Mouse (Mus musculus) intestine, embryonic 16.5 days (tissue): ENCODE data around the gene Mpzl1. TPM values are rescaled to one million over a fixed set of nuclear protein-coding genes. Genes with fewer than 3 reads are reported as not detected.
"Not testable (repeated sequence)": the region's sequence is repeated elsewhere in the genome, so short reads cannot be mapped to it uniquely, and the experiment has no call there.

Experiments
- ATAC-seq: fragments of 200-750 bp; cut with Nextera tagmentation; 2 replicates; pipeline ENCODE4 v1.8.0; 2017; ENCODE audit warnings: moderate TSS enrichment, moderate library complexity
- H3K27ac ChIP-seq: fragments of 300-500 bp; sonication (generic); 2 replicates; pipeline ENCODE4 v1.5.1; 2014; ENCODE audit warnings: mild to moderate bottlenecking, low read length
- H3K27me3 ChIP-seq: fragments of 300-500 bp; sonication (generic); replicated peaks from 2 replicates; pipeline ENCODE4 v1.6.1; 2014; ENCODE audit warnings: low read length, control low read depth, mixed read lengths; ENCODE audit not compliant: control insufficient read depth, insufficient read depth
- H3K36me3 ChIP-seq: fragments of 300-500 bp; sonication (generic); 2 replicates; pipeline ENCODE4 v1.6.1; 2014; ENCODE audit warnings: low read length, control low read depth; ENCODE audit not compliant: control insufficient read depth, insufficient read depth
- H3K4me1 ChIP-seq: fragments of 300-500 bp; sonication (generic); 2 replicates; pipeline ENCODE4 v1.6.1; 2014; ENCODE audit warnings: low read length, control low read depth, mixed read lengths; ENCODE audit not compliant: control insufficient read depth, insufficient read depth
- H3K4me2 ChIP-seq: fragments of 300-500 bp; sonication (generic); 2 replicates; pipeline ENCODE4 v1.6.1; 2014; ENCODE audit warnings: low read depth, low read length, control low read depth
- H3K4me3 ChIP-seq: fragments of 300-500 bp; sonication (generic); 2 replicates; pipeline ENCODE4 v1.5.1; 2014; ENCODE audit warnings: mild to moderate bottlenecking, low read length
- H3K9ac ChIP-seq: fragments of 300-500 bp; sonication (generic); 2 replicates; pipeline ENCODE4 v1.6.1; 2014; ENCODE audit warnings: low read depth, low read length
- H3K9me3 ChIP-seq: fragments of 300-500 bp; sonication (generic); 2 replicates; pipeline ENCODE4 v1.6.1; 2016; ENCODE audit warnings: low read length, control low read depth; ENCODE audit not compliant: control insufficient read depth
- WGBS: fragments of 180-500 bp; shearing (Covaris S2); extraction: QIAGEN DNeasy Blood & Tissue Kit; methylation state at CpG from one replicate; pipeline ENCODE4 v1.1.7; 2014; 5-methylcytosine and 5-hydroxymethylcytosine counted together
- polyA plus RNA-seq: library from polyadenylated mRNA; unstranded; fragments of >200 nt; fragmentation: Nextera tagmentation; extraction: Ambion mirVana; gene quantifications from 2 replicates; pipeline ENCODE4 v1.2.1, GENCODE M21; 2015

Mpzl1 gene
- polyA plus RNA-seq, result 103 and 110 TPM in 2 replicates

- H3K27me3 ChIP-seq, result no peaks in the 10 kb centered on the region
- H3K9me3 ChIP-seq, result no peaks in the 10 kb centered on the region
- H3K36me3 ChIP-seq, result no peaks in the 10 kb centered on the region
- peak; percentile 98 for ATAC-seq
- peak within 1 kb of the TSS; percentile 96 for H3K27ac ChIP-seq
- 1% methylated on average over 66 of the region's 73 CpGs for WGBS
- peak within 1 kb of the TSS; percentile 84 for H3K4me2 ChIP-seq
- peak within 1 kb of the TSS; percentile 89 for H3K9ac ChIP-seq
- peak within 1 kb of the TSS; percentile 88 for H3K4me3 ChIP-seq
- H3K4me1 ChIP-seq, result peaks cover 36% of the 10 kb centered on the region
Observed at GRCm38 (mm10) chr1:165634151-165634884, at the start of gene Mpzl1. Mpzl1 (minus strand) TSS chr1:165634538.

DNA sequence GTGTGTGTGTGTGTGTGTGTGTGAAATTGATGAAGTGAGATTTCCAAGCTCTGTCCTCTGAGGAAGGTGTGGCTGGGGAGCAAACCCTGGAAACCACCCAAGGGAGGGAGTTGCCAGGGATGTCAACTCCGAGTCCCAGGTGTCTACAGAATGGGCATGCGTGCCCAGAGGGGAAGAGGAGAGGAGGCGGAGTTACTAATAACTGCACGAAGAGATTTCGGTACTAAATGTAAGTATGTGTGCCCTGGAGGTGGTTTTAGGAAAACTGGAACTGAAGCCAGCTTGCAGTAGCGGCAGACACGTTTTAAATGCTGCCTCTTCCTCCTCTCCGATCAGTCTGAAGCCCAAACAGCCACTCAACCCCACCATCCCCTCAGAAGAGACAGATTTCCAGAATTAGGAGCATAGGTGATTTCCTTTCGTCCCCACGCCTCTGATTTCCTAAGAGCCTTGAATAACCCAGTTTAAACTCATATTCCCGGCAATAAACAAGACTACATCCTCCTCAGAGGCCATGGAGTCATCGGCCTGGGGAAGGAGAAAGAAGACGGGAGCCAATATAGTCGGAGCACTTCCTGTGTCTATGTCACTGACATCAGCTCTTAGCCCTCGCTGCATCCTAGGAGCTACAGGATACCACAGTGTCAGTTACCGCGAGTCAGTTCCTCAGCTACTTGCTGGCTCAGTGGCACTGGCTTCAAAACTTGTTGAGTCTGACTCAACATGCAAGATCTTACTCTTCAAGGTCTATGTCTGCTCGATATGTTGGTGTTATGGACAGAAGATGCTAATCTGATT is 47.9 kb upstream of the Mpzl1 start:
- ATAC-seq, result no peak
- Histone ChIP-seq H3K36me3 (no peaks in the 10 kb centered on the region), H3K9me3 (no peaks in the 10 kb centered on the region), H3K4me2 (no peak overlapping the region), H3K27ac (no peak overlapping the region), H3K9ac (no peak overlapping the region), H3K4me3 (no peak overlapping the region), H3K4me1 (peaks cover 9% of the 10 kb centered on the region; the same call in 1 of the 2 replicates), H3K27me3 (no peaks in the 10 kb centered on the region)
- 69% methylated on average over 18 of the region's 18 CpGs for WGBS

DNA sequence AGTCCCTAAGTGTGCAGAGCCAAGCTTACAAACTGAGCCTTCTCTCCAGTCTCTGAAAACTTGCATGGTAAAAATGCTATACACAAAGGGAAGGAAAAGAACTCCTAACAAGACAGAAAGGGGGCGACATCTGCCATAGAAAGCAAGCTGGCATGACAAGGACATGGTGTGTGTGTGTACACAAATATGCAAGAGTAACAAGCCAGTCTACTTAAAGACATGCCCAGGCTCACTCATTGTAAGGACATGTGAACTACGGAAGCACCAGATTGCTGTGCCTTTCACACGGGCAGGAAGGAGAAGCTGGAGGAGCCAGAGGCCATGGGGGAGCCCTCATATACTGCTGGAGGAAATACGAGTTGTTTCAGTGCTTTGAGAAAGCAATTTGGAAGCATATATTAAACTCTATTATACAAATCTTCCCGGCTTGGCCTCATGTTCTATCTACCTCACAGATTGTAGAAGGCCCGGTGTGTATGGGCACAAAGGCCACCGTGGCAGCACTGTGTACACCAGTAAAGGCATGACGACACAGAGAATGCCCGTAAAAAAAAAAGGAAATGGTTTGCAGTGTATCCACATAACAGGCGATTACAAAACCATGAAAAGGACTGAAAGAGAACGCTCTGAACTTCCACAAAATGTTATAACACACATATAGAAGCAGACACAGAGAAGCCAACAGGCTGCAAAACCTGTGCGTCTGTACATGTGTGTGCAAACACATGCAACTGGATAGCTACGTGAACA is 46.9 kb upstream of the Mpzl1 start:
- Histone ChIP-seq H3K4me2 (no peak overlapping the region), H3K9ac (no peak overlapping the region), H3K36me3 (no peaks in the 10 kb centered on the region), H3K27me3 (no peaks in the 10 kb centered on the region), H3K9me3 (no peaks in the 10 kb centered on the region), H3K4me1 (peaks cover 6% of the 10 kb centered on the region; the same call in 1 of the 2 replicates), H3K27ac (no peak overlapping the region; the same call in 1 of the 2 replicates), H3K4me3 (no peak overlapping the region)
- 72% methylated on average over 13 of the region's 13 CpGs for WGBS
- no peak for ATAC-seq

GRCm38 (mm10) chr1:165680086-165680485 is 45.7 kb upstream of the Mpzl1 start:
- H3K36me3 ChIP-seq, H3K4me3 ChIP-seq, H3K4me1 ChIP-seq, H3K27ac ChIP-seq, H3K27me3 ChIP-seq, H3K9me3 ChIP-seq, H3K4me2 ChIP-seq, H3K9ac ChIP-seq, ATAC-seq: not testable (repeated sequence)

DNA sequence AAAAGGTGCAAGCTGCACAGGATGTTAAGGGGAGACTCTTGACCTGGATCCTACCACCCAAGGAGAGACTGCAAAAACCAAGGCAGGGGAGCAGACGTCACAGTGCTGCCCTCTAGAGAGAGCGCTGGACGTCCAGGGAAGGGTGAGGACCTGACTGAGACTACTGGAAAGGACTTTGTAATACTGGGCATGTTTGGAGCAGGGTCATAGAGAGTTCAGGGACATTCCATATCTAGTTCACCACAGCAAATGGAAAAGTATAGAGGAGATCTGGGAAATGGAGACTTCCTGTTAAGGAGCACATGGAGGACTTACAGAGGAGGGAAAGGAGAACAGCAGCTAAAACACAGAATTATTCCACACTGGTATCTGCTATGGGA is 45.3 kb upstream of the Mpzl1 start:
- peaks cover 6% of the 10 kb centered on the region; the same call in 1 of the 2 replicates for H3K4me1 ChIP-seq
- no peaks in the 10 kb centered on the region for H3K9me3 ChIP-seq
- WGBS, result 47% methylated on average over 3 of the region's 3 CpGs
- no peaks in the 10 kb centered on the region for H3K27me3 ChIP-seq
- peak; percentile 47; the same call in 1 of the 2 replicates for ATAC-seq
- no peak overlapping the region for H3K27ac ChIP-seq
- no peak overlapping the region for H3K4me2 ChIP-seq
- no peaks in the 10 kb centered on the region for H3K36me3 ChIP-seq
- no peak overlapping the region for H3K4me3 ChIP-seq
- H3K9ac ChIP-seq, result no peak overlapping the region

DNA sequence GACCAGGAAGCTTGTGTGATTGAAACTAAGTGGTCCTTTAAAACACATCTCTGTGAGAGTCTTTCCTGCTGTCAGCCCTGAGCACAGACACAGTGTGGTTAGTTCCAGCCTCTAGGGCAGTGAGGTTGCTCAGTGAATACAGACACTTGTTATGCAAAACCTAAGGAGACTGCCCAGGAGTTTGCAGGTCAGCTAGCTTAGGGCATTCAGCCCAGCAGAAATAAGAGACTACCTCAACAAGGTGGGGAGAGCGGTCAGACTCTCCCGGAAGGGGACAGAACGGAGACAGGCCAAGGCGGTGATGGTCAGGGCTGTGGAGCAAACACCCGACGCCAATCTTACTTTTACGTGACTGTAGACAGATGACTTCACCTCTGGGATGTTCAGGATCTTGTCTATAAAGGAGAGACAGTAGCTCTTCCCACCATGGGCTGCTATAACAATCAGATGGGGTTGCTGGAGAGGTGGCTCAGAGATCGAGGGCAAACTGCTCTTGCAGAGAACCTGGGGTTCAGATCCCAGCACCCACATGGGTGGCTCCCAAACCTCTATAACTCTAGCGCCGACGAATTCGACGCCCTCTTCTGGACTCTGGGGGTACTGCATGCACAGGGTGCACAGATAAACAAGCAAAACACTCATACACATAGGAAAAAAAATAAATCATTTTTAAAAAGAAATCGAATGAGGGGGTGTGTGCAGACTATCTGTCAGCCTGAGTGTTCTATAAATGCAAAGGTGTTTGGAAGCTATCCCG is 44.7 kb upstream of the Mpzl1 start:
- Histone ChIP-seq H3K4me2 (no peak overlapping the region), H3K9me3 (no peaks in the 10 kb centered on the region), H3K4me1 (peaks cover 3% of the 10 kb centered on the region; the same call in 1 of the 2 replicates), H3K36me3 (no peaks in the 10 kb centered on the region), H3K9ac (no peak overlapping the region), H3K27me3 (no peaks in the 10 kb centered on the region), H3K4me3 (no peak overlapping the region), H3K27ac (no peak overlapping the region)
- WGBS, result 78% methylated on average over 15 of the region's 15 CpGs
- no peak for ATAC-seq

DNA sequence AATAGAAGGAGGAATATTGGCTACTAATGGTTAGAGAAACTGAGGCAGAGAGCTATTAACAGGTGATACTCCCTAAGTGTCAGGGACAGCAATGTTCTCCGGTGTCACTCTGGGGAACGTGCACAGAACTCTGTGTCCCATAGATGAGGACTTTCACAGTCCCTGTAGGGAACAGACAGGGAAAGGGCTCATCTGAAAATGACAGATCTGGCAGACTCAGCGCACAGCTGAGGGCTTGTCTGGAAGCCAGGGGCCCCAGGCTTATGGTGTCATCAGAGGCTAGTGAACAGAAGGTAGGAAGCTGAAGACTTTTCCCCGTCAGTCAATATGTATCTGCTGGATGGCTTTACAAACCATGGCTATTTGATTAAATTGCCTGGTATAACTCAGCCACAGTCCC is 43.2 kb upstream of the Mpzl1 start:
- no peak overlapping the region for H3K4me2 ChIP-seq
- 83% methylated on average over 4 of the region's 4 CpGs for WGBS
- H3K36me3 ChIP-seq, result no peaks in the 10 kb centered on the region
- no peak overlapping the region for H3K9ac ChIP-seq
- H3K27me3 ChIP-seq, result no peaks in the 10 kb centered on the region
- ATAC-seq, result no peak
- H3K27ac ChIP-seq, result no peak overlapping the region
- H3K9me3 ChIP-seq, result no peaks in the 10 kb centered on the region
- no peak overlapping the region for H3K4me3 ChIP-seq
- peaks cover 3% of the 10 kb centered on the region; the same call in 1 of the 2 replicates for H3K4me1 ChIP-seq

- no peak overlapping the region for H3K4me3 ChIP-seq
- WGBS, result 81% methylated on average over 3 of the region's 3 CpGs
- no peak overlapping the region for H3K4me2 ChIP-seq
- H3K36me3 ChIP-seq, result no peaks in the 10 kb centered on the region
- no peak for ATAC-seq
- no peaks in the 10 kb centered on the region for H3K27me3 ChIP-seq
- no peak overlapping the region for H3K27ac ChIP-seq
- peaks cover 3% of the 10 kb centered on the region; the same call in 1 of the 2 replicates for H3K4me1 ChIP-seq
- no peaks in the 10 kb centered on the region for H3K9me3 ChIP-seq
- no peak overlapping the region for H3K9ac ChIP-seq
Observed at GRCm38 (mm10) chr1:165676993-165677392, 42.7 kb upstream of the Mpzl1 start.
